Mouse (Mus musculus) megakaryocyte, embryonic 14.5 days (primary cell): Measurements from ENCODE around the gene Itk.

Source experiments
- FLI1 ChIP-seq: IDR thresholded peaks from 2 replicates; pipeline ENCODE4 v1.6.1; 2012; ENCODE audit warnings: low read length, inconsistent platforms, mixed read lengths
- GATA1 ChIP-seq: IDR thresholded peaks from 3 replicates; pipeline ENCODE4 v1.6.1; 2012; ENCODE audit warnings: mixed read lengths, low read length, inconsistent platforms, borderline replicate concordance

DNA sequence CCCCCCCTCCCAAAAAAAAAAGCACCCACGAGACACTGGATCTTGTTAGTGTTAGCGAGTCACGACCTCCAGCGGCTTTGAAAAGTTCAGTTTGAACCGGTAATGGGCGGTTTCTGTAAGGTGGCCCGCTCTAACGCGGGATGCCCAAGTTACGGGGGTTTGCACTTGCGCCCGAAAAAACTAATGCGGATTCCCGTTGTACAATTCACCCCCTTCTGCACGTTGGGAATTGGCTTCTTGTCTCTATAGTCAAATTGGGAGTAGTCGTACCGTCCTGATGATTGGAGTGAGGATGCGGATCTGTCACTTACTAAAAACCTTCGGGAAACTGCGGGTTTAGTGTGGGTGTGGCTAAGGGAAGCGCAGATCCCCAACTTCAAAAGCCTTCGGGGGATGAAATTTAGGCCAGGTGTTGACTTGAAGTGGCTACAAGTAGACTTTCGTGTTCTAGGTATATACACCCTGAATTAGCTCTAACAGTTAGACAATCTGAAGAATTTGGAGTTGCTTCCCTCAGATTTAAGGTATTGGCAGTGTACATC, 48.2 kb upstream of the Itk start:
- TF ChIP-seq GATA1 (no peak), FLI1 (no peak)
